Mouse (Mus musculus): ENCODE data around the gene Otof.

The Otof gene

GRCm38 (mm10) chr5:30341601-30342365 lies 119.9 kb downstream of the Otof start:
- no peak for DNase-seq (ENCODE audit: low spot score)

DNA sequence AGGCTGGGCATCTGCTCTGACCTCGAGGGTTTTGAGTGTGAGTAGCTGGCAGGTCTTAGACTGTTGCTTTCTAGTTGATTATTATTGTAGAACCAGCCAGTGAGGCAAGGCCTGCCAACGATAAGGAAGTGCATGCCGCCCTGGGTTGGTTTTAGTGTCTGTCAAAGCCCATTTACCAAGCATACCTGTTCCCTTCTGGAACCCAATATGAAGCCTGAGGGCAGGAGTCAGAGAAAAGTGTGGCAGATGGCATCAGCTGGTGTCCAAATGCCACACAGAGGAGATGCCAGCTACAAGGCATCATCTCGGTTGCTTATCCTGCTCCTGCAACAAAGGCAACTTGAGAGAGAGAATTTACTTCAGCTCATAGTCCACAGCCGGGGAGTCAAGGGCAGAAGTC lies 120.9 kb downstream of the Otof start:
- no peak for DNase-seq (ENCODE audit: low spot score)
